Mouse (Mus musculus): ENCODE measurements around the gene Srm.

DNA sequence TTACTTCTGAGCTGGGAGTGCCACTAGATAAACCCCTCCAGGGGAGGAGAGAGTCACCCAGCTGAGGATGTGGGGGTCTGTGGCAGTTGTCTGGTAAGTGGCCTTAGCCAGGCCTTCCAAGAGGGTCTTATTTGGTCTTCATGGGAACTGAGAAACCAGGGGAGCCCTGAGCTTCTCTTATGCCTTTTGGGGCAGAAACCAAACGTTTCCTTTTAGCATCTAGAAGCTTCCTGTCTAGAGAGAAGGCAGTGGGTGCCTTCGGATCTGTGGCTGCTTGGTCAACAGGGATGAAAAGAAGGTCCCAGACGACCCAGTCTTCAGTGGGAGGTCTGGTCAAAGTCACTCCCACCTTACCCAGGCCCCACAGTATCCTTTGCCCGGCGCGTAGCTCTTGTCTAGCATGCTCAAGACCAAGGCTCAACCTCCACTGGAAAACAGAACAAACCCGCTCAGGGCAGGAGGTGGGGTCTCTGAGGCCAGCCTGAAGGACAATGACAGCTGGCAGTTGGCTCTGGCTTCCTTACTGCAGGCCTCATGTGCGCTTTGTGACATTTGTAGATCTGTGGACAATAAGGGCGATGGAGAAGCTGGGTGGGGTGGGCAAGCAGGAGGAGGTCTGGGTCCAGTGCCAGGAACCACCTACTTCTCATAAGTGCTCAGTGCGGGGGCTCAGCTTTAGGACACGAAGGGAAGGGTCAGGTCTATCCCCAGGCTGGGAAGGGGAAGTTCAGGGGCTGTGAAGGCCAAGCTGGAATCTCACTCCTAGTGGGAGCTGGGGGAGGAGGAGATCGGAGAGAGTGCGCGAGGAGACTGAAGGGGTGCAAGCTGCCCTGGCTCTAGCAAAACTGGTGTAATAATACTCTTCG is 52.2 kb downstream of the Srm start, which contains the start of gene Gm572:
- TF ChIP-seq GATA1 (IDR thresholded peaks at IDR 0.05; ENCODE audit: low read length) (no peak), TAL1 (IDR thresholded peaks at IDR 0.05; ENCODE audit: low read length) (no peak)

Measured in erythroblast, embryonic 14.5 days (primary cell).